Mouse (Mus musculus) megakaryocyte, embryonic 14.5 days (primary cell): Measurements from ENCODE around the gene Bcl2l1.

ENCODE experiments used
- FLI1 ChIP-seq: IDR thresholded peaks from 2 replicates; pipeline ENCODE4 v1.6.1; 2012; ENCODE audit warnings: low read length, inconsistent platforms, mixed read lengths
- GATA1 ChIP-seq: IDR thresholded peaks from 3 replicates; pipeline ENCODE4 v1.6.1; 2012; ENCODE audit warnings: mixed read lengths, low read length, inconsistent platforms, borderline replicate concordance

DNA sequence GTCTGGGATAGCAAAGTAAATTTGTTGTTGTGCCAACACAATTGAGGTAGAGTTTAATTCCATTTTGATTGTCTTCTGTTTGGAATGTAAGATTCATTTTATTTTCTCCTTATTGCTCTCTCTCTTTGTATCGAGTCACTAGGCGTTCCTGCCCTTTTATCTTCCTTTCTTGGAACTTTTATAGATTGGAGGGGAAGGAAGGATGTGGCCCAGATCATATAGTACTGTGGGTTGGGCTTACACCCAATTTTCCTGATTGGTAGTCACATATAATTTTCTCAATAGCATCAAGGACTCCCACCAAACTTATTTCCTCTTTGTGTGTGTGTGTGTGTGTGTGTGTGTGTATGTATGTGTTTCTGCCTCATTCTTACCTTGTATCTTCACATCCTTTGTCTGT lies 16.9 kb upstream of the Bcl2l1 start:
- TF ChIP-seq GATA1 = no peak
- no peak for TF ChIP-seq FLI1
